Mouse (Mus musculus) gastrocnemius, adult 2 months (tissue): ENCODE data around the gene 1700029P11Rik. TPM values are rescaled to one million over a fixed set of nuclear protein-coding genes. Genes with fewer than 3 reads are reported as not detected.

Experiments
- DNase-seq: peaks from one replicate; pipeline ENCODE4 v3.0.0; 2022
- H3K27ac ChIP-seq: fragments of 200-600 bp; 2 replicates; pipeline ENCODE4 v1.8.1; 2022; ENCODE audit warnings: mild to moderate bottlenecking
- H3K4me3 ChIP-seq: fragments of 200-600 bp; 2 replicates; pipeline ENCODE4 v1.8.1; 2022; ENCODE audit warnings: mild to moderate bottlenecking, moderate library complexity
- CTCF ChIP-seq: fragments of 200-600 bp; IDR thresholded peaks from 2 replicates; pipeline ENCODE4 v1.8.1; 2022; ENCODE audit warnings: antibody characterized with exemption, mild to moderate bottlenecking, moderate library complexity
- intact Hi-C: fragments of 180-260 bp; cut with DNase I; formaldehyde crosslinking; loops from one replicate; pipeline ENCODE4 v1.15.1; 2025
- total RNA-seq, 2 experiments: library from RNA; stranded (reverse); gene quantifications; 2 replicates each; pipeline ENCODE4 v1.2.3; 2021

1700029P11Rik gene
- total RNA-seq, 2 experiments from 2014 or later = not detected

DNA sequence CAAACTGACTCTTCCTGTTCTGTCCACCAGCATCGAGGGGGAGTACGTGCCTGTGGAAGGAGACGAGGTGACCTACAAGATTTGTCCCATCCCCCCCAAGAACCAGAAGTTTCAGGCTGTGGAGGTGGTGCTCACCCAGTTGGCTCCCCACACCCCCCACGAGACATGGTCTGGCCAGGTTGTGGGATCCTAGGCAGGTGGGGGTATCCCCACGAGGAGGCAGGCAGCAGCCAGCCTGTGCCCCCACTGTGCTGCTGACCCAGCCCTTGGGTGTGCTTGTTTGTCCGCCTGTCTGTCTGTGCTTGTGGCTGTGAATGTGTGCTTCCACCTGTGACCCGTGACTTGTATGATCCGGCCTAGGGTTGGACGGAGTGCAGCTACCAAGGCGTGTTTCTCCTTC is 31.3 kb upstream of the 1700029P11Rik start:
- DNase-seq = peak; percentile 8
- intact Hi-C loops = no loop called here
- Histone ChIP-seq H3K4me3 (no peak overlapping the region), H3K27ac (no peak overlapping the region)
- TF ChIP-seq CTCF = no peak

GRCm38 (mm10) chr15:81949476-81950131 is 30.7 kb upstream of the 1700029P11Rik start:
- TF ChIP-seq CTCF = no peak
- peak; percentile 20 for DNase-seq
- H3K27ac ChIP-seq = peak overlapping the region; percentile 48; the same call in 1 of the 2 replicates
- intact Hi-C loops = no loop called here
- no peak overlapping the region for H3K4me3 ChIP-seq

DNA sequence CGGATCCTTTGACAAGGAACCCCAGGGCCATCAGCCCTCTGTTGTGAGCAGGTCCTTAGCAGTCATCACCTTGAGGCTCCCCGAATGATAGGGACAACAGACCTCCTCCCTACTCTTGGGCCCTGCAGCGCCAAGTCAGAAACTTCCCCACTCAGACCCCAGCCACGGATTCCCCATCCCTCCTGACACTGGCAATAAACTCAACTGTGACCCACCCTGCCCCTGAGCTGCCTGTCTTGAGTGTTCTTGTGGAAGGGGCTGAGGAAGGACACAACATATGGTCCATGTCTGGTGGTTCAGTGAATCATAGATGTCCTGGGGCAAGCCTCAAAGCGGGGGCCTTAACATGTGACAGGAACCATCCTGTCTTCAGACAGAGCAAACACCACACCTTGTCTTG is 29.6 kb upstream of the 1700029P11Rik start:
- TF ChIP-seq CTCF = no peak
- Histone ChIP-seq H3K27ac (no peak overlapping the region), H3K4me3 (no peak overlapping the region)
- no peak for DNase-seq
- intact Hi-C loops = no loop called here

DNA sequence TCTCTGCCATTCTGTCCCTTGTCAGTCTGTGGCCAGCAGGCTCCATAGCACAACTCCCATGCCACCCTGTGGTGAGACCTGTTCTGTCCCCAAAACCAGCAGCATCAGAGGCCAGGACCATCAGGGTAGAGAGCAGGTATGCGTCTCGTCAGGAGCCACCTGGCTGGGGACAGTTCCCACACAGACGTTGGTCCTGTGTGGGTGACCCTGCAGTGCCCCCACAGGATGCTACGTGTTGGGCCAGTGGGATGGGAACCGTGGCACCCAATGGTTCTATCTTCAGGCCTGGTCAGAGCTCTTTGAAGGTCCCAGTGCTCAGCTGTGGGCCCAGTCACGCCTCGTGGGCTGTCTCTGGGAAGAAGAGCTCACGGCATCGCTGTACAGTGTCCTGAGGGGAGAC is 29.2 kb upstream of the 1700029P11Rik start:
- intact Hi-C loops = no loop called here
- TF ChIP-seq CTCF = no peak

DNA sequence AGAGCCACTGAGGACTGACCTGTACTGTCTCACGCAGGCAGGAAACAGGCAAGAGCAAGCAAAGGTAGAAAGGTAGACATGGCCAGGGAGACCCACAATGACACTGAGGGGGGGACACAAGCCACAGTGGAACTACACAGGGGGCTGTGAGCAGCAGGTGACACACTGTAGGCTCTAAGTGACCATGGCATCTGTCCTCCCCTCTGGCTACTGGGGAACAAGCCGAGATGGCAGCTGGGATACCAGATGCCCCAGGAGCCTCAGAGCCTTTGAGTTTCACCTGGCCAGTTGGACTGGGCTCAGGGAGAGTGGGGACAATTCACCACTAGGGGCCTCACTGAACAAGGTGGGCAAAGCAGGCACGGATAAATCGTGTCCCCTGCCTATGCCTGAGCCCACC is 28.0 kb upstream of the 1700029P11Rik start:
- intact Hi-C loops = no loop called here
- Histone ChIP-seq H3K4me3 (no peak overlapping the region), H3K27ac (no peak overlapping the region)
- DNase-seq = no peak
- no peak for TF ChIP-seq CTCF

More for the DNA sequence above, 29.2 kb upstream of the 1700029P11Rik start:
- Histone ChIP-seq H3K4me3 (no peak overlapping the region), H3K27ac (no peak overlapping the region)
- peak; percentile 12 for DNase-seq

GRCm38 (mm10) chr15:81954151-81954583 is 26.2 kb upstream of the 1700029P11Rik start:
- no peak overlapping the region for H3K27ac ChIP-seq
- intact Hi-C loops = no loop called here
- H3K4me3 ChIP-seq = no peak overlapping the region
- no peak for DNase-seq
- no peak for TF ChIP-seq CTCF

- intact Hi-C loops = no loop called here
- Histone ChIP-seq H3K4me3 (no peak overlapping the region), H3K27ac (no peak overlapping the region)
- no peak for DNase-seq
- no peak for TF ChIP-seq CTCF
Measured at GRCm38 (mm10) chr15:81954716-81955115, 25.6 kb upstream of the 1700029P11Rik start.

GRCm38 (mm10) chr15:81955414-81955813 is 24.9 kb upstream of the 1700029P11Rik start:
- no peak overlapping the region for H3K4me3 ChIP-seq
- no peak for TF ChIP-seq CTCF
- DNase-seq = no peak
- intact Hi-C loops = no loop called here
- no peak overlapping the region for H3K27ac ChIP-seq

DNA sequence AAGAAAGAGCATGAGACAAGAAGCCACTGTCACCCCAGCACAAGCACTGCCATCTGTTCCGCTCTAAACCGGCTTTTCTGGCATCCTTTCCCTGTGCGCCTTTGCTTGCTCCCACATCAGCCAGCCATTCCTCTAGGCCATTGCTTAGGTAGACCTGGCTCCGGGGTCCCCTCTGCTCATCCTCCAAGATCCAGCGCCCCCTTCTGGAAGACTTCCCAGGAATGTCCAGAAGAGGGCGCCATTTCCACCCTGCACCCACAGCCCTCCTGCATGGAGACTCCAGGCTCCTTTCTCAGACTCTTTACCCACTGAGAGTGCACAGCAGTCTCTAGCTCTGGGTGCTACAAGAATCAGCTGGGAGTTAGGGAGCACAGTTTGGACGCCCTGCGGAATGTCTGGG is 23.9 kb upstream of the 1700029P11Rik start:
- H3K4me3 ChIP-seq = no peak overlapping the region
- peak; percentile 88 for TF ChIP-seq CTCF
- intact Hi-C loops = no loop called here
- H3K27ac ChIP-seq = no peak overlapping the region
- peak; percentile 49 for DNase-seq

GRCm38 (mm10) chr15:81957598-81957997 is 22.7 kb upstream of the 1700029P11Rik start:
- intact Hi-C loops = no loop called here
- no peak for DNase-seq
- TF ChIP-seq CTCF = no peak
- Histone ChIP-seq H3K27ac (no peak overlapping the region), H3K4me3 (no peak overlapping the region)

GRCm38 (mm10) chr15:81958906-81959305 is 21.4 kb upstream of the 1700029P11Rik start:
- intact Hi-C loops = no loop called here
- TF ChIP-seq CTCF = no peak
- DNase-seq = no peak
- Histone ChIP-seq H3K27ac (no peak overlapping the region), H3K4me3 (no peak overlapping the region)

- Histone ChIP-seq H3K4me3 (peak within 1 kb of the TSS; percentile 97), H3K27ac (peak within 1 kb of the TSS; percentile 84)
- intact Hi-C loops = loop anchor here (1.0 kb wide), 1 partner anchor 29 kb away; no protein-coding TSS in a partner anchor
- peak; percentile 100 for DNase-seq
- peak; percentile 79 for TF ChIP-seq CTCF
Measured at GRCm38 (mm10) chr15:81960171-81961077, 19.9 kb upstream of the 1700029P11Rik start, which contains the start of gene Pmm1. Gene Pmm1 (minus strand): TSS chr15:81960930.

DNA sequence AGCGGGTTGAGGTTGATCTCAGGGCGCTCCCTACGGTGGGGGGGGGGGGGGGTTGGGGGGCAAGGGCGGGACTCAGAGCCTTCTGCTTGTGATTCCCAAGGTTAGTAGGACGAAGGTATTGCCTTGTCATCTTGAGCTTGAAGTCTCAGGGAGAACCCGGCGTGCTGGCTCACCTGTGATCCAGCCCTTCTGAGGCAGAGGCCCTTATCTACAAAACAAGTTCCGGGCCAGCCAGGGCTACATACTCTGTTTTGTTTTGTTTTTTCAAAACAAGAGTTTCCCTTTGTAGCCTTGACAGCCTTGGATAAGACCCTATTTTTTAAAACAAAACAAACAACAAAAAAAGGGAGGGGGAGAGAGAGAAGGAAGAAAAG is 19.3 kb upstream of the 1700029P11Rik start:
- no peak for DNase-seq
- H3K27ac ChIP-seq = peak overlapping the region; percentile 81
- peak overlapping the region; percentile 97 for H3K4me3 ChIP-seq
- no peak for TF ChIP-seq CTCF
- intact Hi-C loops = no loop called here
